Mouse (Mus musculus) stomach, postnatal 0 days (tissue): ENCODE results near the gene Atp8b3. TPM values are rescaled to one million over a fixed set of nuclear protein-coding genes. Genes with fewer than 3 reads are reported as not detected.
A peak's percentile ranks its signal among the peaks of the same experiment; 100 is the strongest.

Source experiments
- ATAC-seq: fragments of 200-750 bp; cut with Nextera tagmentation; 2 replicates; pipeline ENCODE4 v1.8.0; 2017; ENCODE audit not compliant: low FRiP score, low TSS enrichment
- DNase-seq: peaks from one replicate; pipeline ENCODE4 v3.0.0-alpha.2; 2016; ENCODE audit warnings: low spot score
- H3K27ac ChIP-seq: fragments of 300-500 bp; sonication (generic); replicated peaks from 2 replicates; pipeline ENCODE4 v1.5.1; 2014; ENCODE audit warnings: mild to moderate bottlenecking, control low read depth
- H3K27me3 ChIP-seq: fragments of 300-500 bp; sonication (generic); 2 replicates; pipeline ENCODE4 v1.6.1; 2014; ENCODE audit warnings: low read length; ENCODE audit not compliant: control insufficient read depth, insufficient read depth
- H3K36me3 ChIP-seq: fragments of 300-500 bp; sonication (generic); 2 replicates; pipeline ENCODE4 v1.6.1; 2014; ENCODE audit warnings: low read length, mixed read lengths; ENCODE audit not compliant: control insufficient read depth, insufficient read depth
- H3K4me1 ChIP-seq: fragments of 300-500 bp; sonication (generic); replicated peaks from 2 replicates; pipeline ENCODE4 v1.6.1; 2014; ENCODE audit warnings: antibody characterized with exemption; ENCODE audit not compliant: control insufficient read depth, insufficient read depth
- H3K4me2 ChIP-seq: fragments of 300-500 bp; sonication (generic); replicated peaks from 2 replicates; pipeline ENCODE4 v1.6.1; 2014; ENCODE audit warnings: low read depth, mild to moderate bottlenecking, control low read depth, moderate library complexity
- H3K4me3 ChIP-seq: fragments of 300-500 bp; sonication (generic); 2 replicates; pipeline ENCODE4 v1.5.1; 2014; ENCODE audit warnings: low read depth, low read length, control low read depth
- H3K9ac ChIP-seq: fragments of 300-500 bp; sonication (generic); 2 replicates; pipeline ENCODE4 v1.6.1; 2014; ENCODE audit warnings: mild to moderate bottlenecking, low read length, control low read depth, mixed read lengths
- H3K9me3 ChIP-seq: fragments of 300-500 bp; sonication (generic); 2 replicates; pipeline ENCODE4 v1.6.1; 2016; ENCODE audit warnings: low read length; ENCODE audit not compliant: control insufficient read depth
- CTCF ChIP-seq: IDR thresholded peaks from 2 replicates; pipeline ENCODE4 v1.5.1; 2016; ENCODE audit warnings: antibody characterized with exemption, low read depth, mild to moderate bottlenecking, moderate library complexity
- EP300 ChIP-seq: optimal IDR thresholded peaks from 2 replicates; pipeline ENCODE3; 2016; ENCODE audit warnings: antibody characterized with exemption
- WGBS: fragments of 180-500 bp; shearing (Covaris S2); extraction: QIAGEN DNeasy Blood & Tissue Kit; methylation state at CpG from one replicate; pipeline ENCODE4 v1.1.7; 2014; 5-methylcytosine and 5-hydroxymethylcytosine counted together
- polyA plus RNA-seq: library from polyadenylated mRNA; unstranded; fragments of >200 nt; fragmentation: Nextera tagmentation; extraction: Ambion mirVana; gene quantifications from 2 replicates; pipeline ENCODE4 v1.2.1, GENCODE M21; 2015

Atp8b3 gene
- polyA plus RNA-seq, 1 experiment from 2014 or later: 0.10 TPM

GRCm38 (mm10) chr10:80584045-80584488, 45.1 kb upstream of the Atp8b3 start:
- Histone ChIP-seq H3K36me3 (peaks cover 19% of the 10 kb centered on the region), H3K9ac (no peak overlapping the region), H3K9me3 (no peaks in the 10 kb centered on the region), H3K4me2 (no peak overlapping the region), H3K27ac (peak overlapping the region; percentile 30; the same call in 1 of the 2 replicates), H3K4me3 (no peak overlapping the region), H3K4me1 (peaks cover 2% of the 10 kb centered on the region; the same call in 1 of the 2 replicates), H3K27me3 (no peaks in the 10 kb centered on the region)
- TF ChIP-seq CTCF (no peak), EP300 (no peak)
- DNase-seq: no peak
- WGBS: 46% methylated on average over 12 of the region's 12 CpGs
- 0 out of 2 replicates have a peak, but pooled peaks have one; percentile 2 for ATAC-seq

GRCm38 (mm10) chr10:80583047-80583446, 44.1 kb upstream of the Atp8b3 start:
- no peak for ATAC-seq
- no peak overlapping the region for H3K27ac ChIP-seq
- no peak for TF ChIP-seq CTCF
- H3K36me3 ChIP-seq: peaks cover 19% of the 10 kb centered on the region
- H3K9me3 ChIP-seq: no peaks in the 10 kb centered on the region
- H3K9ac ChIP-seq: no peak overlapping the region
- no peaks in the 10 kb centered on the region for H3K4me1 ChIP-seq
- no peak overlapping the region for H3K4me3 ChIP-seq
- no peak overlapping the region for H3K4me2 ChIP-seq
- no peak for DNase-seq
- no peaks in the 10 kb centered on the region for H3K27me3 ChIP-seq
- 87% methylated on average over 5 of the region's 5 CpGs for WGBS

- TF ChIP-seq CTCF: peak; percentile 81
- no peak for TF ChIP-seq EP300
- Histone ChIP-seq H3K4me3 (0 out of 2 replicates have a peak overlapping the region, but pooled peaks have one; percentile 75), H3K36me3 (0 out of 2 replicates have a peak, but pooled peaks cover 7% of the 10 kb centered on the region), H3K27ac (peak overlapping the region; percentile 88; the same call in 1 of the 2 replicates), H3K9ac (peak overlapping the region; percentile 52; the same call in 1 of the 2 replicates), H3K4me2 (peak overlapping the region; percentile 92), H3K27me3 (no peaks in the 10 kb centered on the region), H3K9me3 (no peaks in the 10 kb centered on the region), H3K4me1 (peaks cover 7% of the 10 kb centered on the region)
- 6% methylated on average over 8 of the region's 8 CpGs for WGBS
- DNase-seq (peak; percentile 79), ATAC-seq (no peak)
These were observed 40.0 kb upstream of the Atp8b3 start for GRCm38 (mm10) chr10:80578911-80579310.

GRCm38 (mm10) chr10:80578131-80578750, 39.3 kb upstream of the Atp8b3 start:
- Histone ChIP-seq H3K4me3 (peak overlapping the region; percentile 75), H3K36me3 (0 out of 2 replicates have a peak, but pooled peaks cover under 1% of the 10 kb centered on the region), H3K4me2 (peak overlapping the region; percentile 92), H3K4me1 (peaks cover 7% of the 10 kb centered on the region), H3K9ac (peak overlapping the region; percentile 52), H3K27me3 (no peaks in the 10 kb centered on the region), H3K27ac (peak overlapping the region; percentile 88), H3K9me3 (no peaks in the 10 kb centered on the region)
- WGBS: under 1% methylated on average over 29 of the region's 29 CpGs
- DNase-seq (peak; percentile 90), ATAC-seq (peak; percentile 54)
- TF ChIP-seq EP300: no peak
- TF ChIP-seq CTCF: peak; percentile 94

GRCm38 (mm10) chr10:80577195-80578130, 38.5 kb upstream of the Atp8b3 start, which contains the start of gene Klf16:
Gene Klf16, minus strand, starts transcription at chr10:80577321.
- Histone ChIP-seq H3K4me2 (peak within 1 kb of the TSS; percentile 92), H3K4me1 (peaks cover 7% of the 10 kb centered on the region), H3K4me3 (peak within 1 kb of the TSS; percentile 75), H3K9me3 (no peaks in the 10 kb centered on the region), H3K9ac (peak within 1 kb of the TSS; percentile 75), H3K27me3 (no peaks in the 10 kb centered on the region), H3K27ac (peak within 1 kb of the TSS; percentile 88), H3K36me3 (no peaks in the 10 kb centered on the region)
- WGBS: 1% methylated on average over 55 of the region's 97 CpGs
- DNase-seq (peak; percentile 99), ATAC-seq (peak; percentile 89)
- no peak for TF ChIP-seq EP300
